Mouse (Mus musculus) gastrocnemius, adult 2 months (tissue): ENCODE measurements around the gene Arhgef28. TPM values are rescaled to one million over a fixed set of nuclear protein-coding genes. Genes with fewer than 3 reads are reported as not detected.

Source experiments
- DNase-seq: peaks from one replicate; pipeline ENCODE4 v3.0.0; 2022
- H3K27ac ChIP-seq: fragments of 200-600 bp; 2 replicates; pipeline ENCODE4 v1.8.1; 2022; ENCODE audit warnings: mild to moderate bottlenecking
- H3K4me3 ChIP-seq: fragments of 200-600 bp; 2 replicates; pipeline ENCODE4 v1.8.1; 2022; ENCODE audit warnings: mild to moderate bottlenecking, moderate library complexity
- CTCF ChIP-seq: fragments of 200-600 bp; IDR thresholded peaks from 2 replicates; pipeline ENCODE4 v1.8.1; 2022; ENCODE audit warnings: antibody characterized with exemption, mild to moderate bottlenecking, moderate library complexity
- intact Hi-C: fragments of 180-260 bp; cut with DNase I; formaldehyde crosslinking; loops from one replicate; pipeline ENCODE4 v1.15.1; 2025
- total RNA-seq, 2 experiments: library from RNA; stranded (reverse); gene quantifications; 2 replicates each; pipeline ENCODE4 v1.2.3; 2021

Gene Arhgef28
- total RNA-seq, 2 experiments from 2014 or later, result 2.8 to 3.3 TPM

- intact Hi-C loops, result loop anchor here (5.0 kb wide), 1 partner anchor 177 kb away; no protein-coding TSS in a partner anchor
- peak; percentile 24 for DNase-seq
- TF ChIP-seq CTCF, result peak; percentile 48
- Histone ChIP-seq H3K4me3 (no peak overlapping the region), H3K27ac (no peak overlapping the region)
These were observed 2.6 kb upstream of the Arhgef28 start for GRCm38 (mm10) chr13:98208842-98209241.

- Histone ChIP-seq H3K27ac (peak overlapping the region; percentile 85), H3K4me3 (peak overlapping the region; percentile 88)
- no peak for DNase-seq
- intact Hi-C loops, result loop anchor here (5.0 kb wide), 1 partner anchor 174 kb away; no protein-coding TSS in a partner anchor
- TF ChIP-seq CTCF, result no peak
These were observed 269 bp upstream of the Arhgef28 start for GRCm38 (mm10) chr13:98206546-98206870.

DNA sequence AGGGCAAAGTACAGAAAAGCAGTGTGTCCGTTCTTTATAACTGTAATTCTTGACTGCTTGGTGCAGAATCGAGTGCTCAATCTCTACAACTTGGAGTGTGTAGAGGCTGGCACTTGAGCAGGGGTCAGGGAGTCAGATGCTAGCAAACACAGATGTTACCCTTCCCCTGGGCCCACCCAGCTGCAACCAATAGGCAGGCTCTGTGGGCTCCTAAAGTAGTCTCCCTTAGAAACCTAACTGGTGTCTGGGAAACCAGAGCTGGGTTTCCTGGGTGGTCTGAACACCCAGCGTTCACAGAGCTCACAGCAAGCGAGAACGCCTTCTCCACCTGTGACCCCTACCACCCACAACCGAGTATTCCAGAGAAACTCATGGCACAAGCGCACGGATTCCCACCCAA is 1.1 kb downstream of the Arhgef28 start:
- H3K27ac ChIP-seq, result peak overlapping the region; percentile 85
- no peak for DNase-seq
- peak overlapping the region; percentile 88 for H3K4me3 ChIP-seq
- intact Hi-C loops, result loop anchor here (5.0 kb wide), 1 partner anchor 173 kb away; no protein-coding TSS in a partner anchor
- no peak for TF ChIP-seq CTCF

DNA sequence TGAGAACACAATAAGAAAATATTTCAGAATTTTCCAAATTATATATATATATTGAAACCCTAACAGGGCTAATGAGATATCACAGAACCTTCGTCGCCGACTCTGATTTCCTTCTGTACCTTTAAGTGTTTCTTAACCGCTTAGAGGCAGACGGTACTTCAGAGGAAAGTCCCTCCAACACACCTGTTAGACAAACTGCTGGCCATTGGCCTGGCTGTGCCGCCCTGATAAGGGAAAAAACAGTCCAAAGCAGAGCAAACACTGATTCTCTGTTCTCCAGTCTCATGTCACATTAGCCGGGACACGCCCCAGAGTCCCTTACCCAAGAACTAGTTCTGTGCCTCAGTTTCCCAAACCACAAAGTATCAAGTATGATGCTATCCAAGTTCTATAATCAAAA is 1.9 kb downstream of the Arhgef28 start:
- H3K27ac ChIP-seq, result no peak overlapping the region
- H3K4me3 ChIP-seq, result no peak overlapping the region
- intact Hi-C loops, result no loop called here
- no peak for DNase-seq
- TF ChIP-seq CTCF, result no peak

DNA sequence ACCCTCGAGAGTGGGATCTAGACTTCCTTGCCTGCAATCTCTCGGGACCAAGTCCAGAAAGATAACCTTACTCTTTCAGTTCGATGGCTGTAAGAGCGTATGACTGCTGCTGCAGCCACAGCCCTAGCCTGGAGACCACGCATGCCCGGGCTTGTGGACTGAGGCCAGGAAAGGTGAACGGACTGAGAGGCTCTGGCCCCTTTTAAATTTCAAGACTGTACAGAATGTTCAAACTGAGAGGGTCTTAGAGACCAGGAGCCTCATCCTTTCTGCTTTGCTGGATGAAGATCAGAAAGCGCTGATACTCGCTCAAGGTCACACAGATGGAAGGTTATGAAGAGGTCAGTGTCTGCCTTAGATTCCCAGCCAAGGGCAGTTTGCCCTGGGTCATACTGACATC is 4.8 kb downstream of the Arhgef28 start:
- intact Hi-C loops, result no loop called here
- no peak overlapping the region for H3K27ac ChIP-seq
- no peak for TF ChIP-seq CTCF
- DNase-seq, result no peak
- no peak overlapping the region for H3K4me3 ChIP-seq

GRCm38 (mm10) chr13:98192596-98192995 is 13.6 kb downstream of the Arhgef28 start:
- Histone ChIP-seq H3K4me3 (no peak overlapping the region), H3K27ac (no peak overlapping the region)
- TF ChIP-seq CTCF, result no peak
- DNase-seq, result no peak
- intact Hi-C loops, result no loop called here

GRCm38 (mm10) chr13:98188500-98188899 is 17.7 kb downstream of the Arhgef28 start:
- Histone ChIP-seq H3K4me3 (no peak overlapping the region), H3K27ac (no peak overlapping the region)
- no peak for TF ChIP-seq CTCF
- no peak for DNase-seq
- intact Hi-C loops, result no loop called here

GRCm38 (mm10) chr13:98187904-98188303 is 18.3 kb downstream of the Arhgef28 start:
- H3K27ac ChIP-seq, result no peak overlapping the region
- intact Hi-C loops, result no loop called here
- TF ChIP-seq CTCF, result no peak
- no peak overlapping the region for H3K4me3 ChIP-seq
- DNase-seq, result no peak

DNA sequence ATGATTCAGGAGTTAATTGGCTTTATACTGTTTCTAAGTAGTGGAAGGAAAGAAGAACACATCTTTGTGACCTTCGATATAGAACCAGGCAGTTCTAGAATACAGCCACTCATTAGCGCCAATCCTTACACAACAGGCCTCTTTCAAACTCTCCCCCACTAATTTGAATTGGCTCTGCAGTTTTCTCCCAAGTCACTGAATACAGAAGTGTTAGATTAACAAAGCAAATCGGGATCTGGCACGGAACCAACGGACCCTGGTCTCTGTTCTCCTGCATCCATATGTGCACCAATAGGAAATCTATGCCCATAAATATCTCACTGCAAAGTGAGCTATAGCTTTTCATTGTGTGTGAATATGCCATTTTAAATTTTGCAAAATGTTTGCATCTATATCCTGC is 20.1 kb downstream of the Arhgef28 start:
- Histone ChIP-seq H3K4me3 (no peak overlapping the region), H3K27ac (no peak overlapping the region)
- no peak for TF ChIP-seq CTCF
- DNase-seq, result no peak
- intact Hi-C loops, result no loop called here

DNA sequence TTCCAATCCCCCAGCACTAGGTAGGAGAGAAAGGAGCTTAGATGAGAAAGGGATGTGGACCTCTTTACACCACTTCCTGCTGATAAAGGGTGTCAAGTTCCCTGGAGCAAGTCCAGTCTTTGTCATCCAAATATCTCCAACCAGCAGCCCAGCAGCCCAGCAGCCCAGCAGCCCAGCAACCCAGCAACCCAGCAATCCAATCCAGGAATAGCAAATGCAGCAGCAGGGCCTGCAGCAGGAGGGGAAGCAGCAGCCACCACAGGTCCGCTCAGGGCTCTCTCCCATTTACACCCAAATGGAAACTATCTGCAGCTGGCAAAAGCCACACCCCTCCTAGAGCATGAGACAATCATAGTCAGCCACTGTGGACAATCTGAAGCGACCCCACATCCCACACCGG is 21.6 kb downstream of the Arhgef28 start:
- DNase-seq, result no peak
- Histone ChIP-seq H3K4me3 (no peak overlapping the region), H3K27ac (no peak overlapping the region)
- TF ChIP-seq CTCF, result no peak
- intact Hi-C loops, result no loop called here

DNA sequence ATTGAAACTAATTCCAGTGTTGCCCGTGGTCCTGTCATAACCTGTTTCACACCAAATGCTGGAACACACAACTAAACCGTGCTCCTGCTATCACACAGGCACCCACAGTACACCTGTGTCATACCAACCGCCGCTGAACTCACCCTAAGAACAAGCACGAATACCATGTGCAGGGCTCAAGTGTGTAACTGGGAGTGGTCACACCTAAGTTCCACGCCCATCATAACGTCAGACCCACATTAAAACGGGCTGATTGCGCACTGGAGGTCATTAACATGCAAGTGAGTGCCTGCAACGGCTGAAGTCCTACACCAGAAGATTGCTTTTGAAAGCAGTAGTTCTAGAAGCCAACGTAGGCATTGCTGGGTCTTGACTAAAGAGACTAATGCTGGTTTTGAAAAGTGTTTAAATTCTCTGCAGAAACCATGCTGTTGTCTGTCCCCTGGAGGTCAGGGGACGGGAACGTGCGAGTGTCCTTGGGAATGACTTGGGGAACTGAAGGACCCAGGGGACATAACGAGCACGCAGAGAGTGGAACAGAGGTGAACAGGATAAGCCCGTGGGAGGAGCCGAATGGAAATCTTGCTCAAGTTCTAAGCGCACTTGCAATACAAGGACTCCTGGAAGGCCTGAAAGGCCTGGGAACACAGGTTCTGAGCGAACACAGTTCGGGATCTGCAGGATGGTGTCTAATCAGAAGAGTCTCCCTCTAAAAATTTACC is 22.9 kb downstream of the Arhgef28 start:
- intact Hi-C loops, result no loop called here
- no peak overlapping the region for H3K4me3 ChIP-seq
- TF ChIP-seq CTCF, result no peak

GRCm38 (mm10) chr13:98182330-98182729 is 23.9 kb downstream of the Arhgef28 start:
- Histone ChIP-seq H3K27ac (no peak overlapping the region), H3K4me3 (no peak overlapping the region)
- intact Hi-C loops, result no loop called here
- no peak for TF ChIP-seq CTCF
- no peak for DNase-seq

More for the DNA sequence above, 22.9 kb downstream of the Arhgef28 start:
- H3K27ac ChIP-seq, result no peak overlapping the region
- no peak for DNase-seq

- Histone ChIP-seq H3K27ac (no peak overlapping the region), H3K4me3 (no peak overlapping the region)
- TF ChIP-seq CTCF, result no peak
- DNase-seq, result peak; percentile 62
- intact Hi-C loops, result no loop called here
These were observed 25.6 kb downstream of the Arhgef28 start for GRCm38 (mm10) chr13:98180636-98181035.
